Comparison of ENCODE assay signal across 9 mouse cellular contexts in genomic region chr7:120754671-120755070, GRCm38 (mm10). TPM values are rescaled to one million over a fixed set of nuclear protein-coding genes. Genes with fewer than 3 reads are reported as not detected.
DNase-seq lines count a peak whose midpoint lies in the region; ATAC-seq lines count a peak whose summit lies in the region.
"Had no signal": no experiment of that assay in that cellular context is flagged by ENCODE, and none has a peak within 500 bp of the region (broad histone marks: within the 10 kb centered on the region; RNA-seq: fewer than 3 reads in every experiment).

No protein-coding gene starts in this region.

- DNase-seq in MN1 (ENCODE audit: low spot score), result peak; percentile 92
- DNase-seq in cerebellum, adult 18-20 months, result peak; percentile 74 to 88
- peak; percentile 86 for DNase-seq in forelimb bud, embryonic 11.5 days (ENCODE audit: low read depth, low spot score)
- peak; percentile 76 for DNase-seq in layer of hippocampus, postnatal 36 days
- DNase-seq in right cerebral cortex, adult 2 months (ENCODE audit: low spot score in 2 of 2), result peak; percentile 82 to 85
- peak; percentile 59 for DNase-seq in urinary bladder, adult 2 months (ENCODE audit: low spot score)

- no peaks in the 10 kb centered on the region for H3K27me3 ChIP-seq in hindbrain, embryonic 16.5 days (replicated peaks; ENCODE audit: control insufficient read depth, insufficient read depth, low read length)

- no peaks in the 10 kb centered on the region for H3K36me3 ChIP-seq in hindbrain, embryonic 16.5 days (ENCODE audit: control insufficient read depth, insufficient read depth, low read length)

- H3K27ac ChIP-seq in hindbrain, embryonic 16.5 days (ENCODE audit: low read depth, low read length), result no peak overlapping the region
- H3K27ac ChIP-seq: macrophage had no signal

- WGBS in hindbrain, embryonic 16.5 days, result 8% methylated on average over 5 of the region's 5 CpGs

- no peak overlapping the region for H3K9ac ChIP-seq in hindbrain, embryonic 16.5 days (ENCODE audit: low read depth, low read length)

- no peak overlapping the region for H3K4me3 ChIP-seq in hindbrain, embryonic 16.5 days (ENCODE audit: low read length)

- H3K4me1 ChIP-seq in hindbrain, embryonic 16.5 days (ENCODE audit: control insufficient read depth, insufficient read depth, low read depth, low read length), result no peaks in the 10 kb centered on the region

- ATAC-seq in hindbrain, embryonic 16.5 days, result peak; percentile 85; the same call in 1 of the 2 replicates
- peak; percentile 98 for ATAC-seq in megakaryocyte, adult 5-6 weeks (ENCODE audit: poor library complexity, severe bottlenecking)

- H3K4me2 ChIP-seq in hindbrain, embryonic 16.5 days (ENCODE audit: low read length), result no peak overlapping the region

- H3K9me3 ChIP-seq in hindbrain, embryonic 16.5 days (ENCODE audit: control insufficient read depth, low read length), result no peaks in the 10 kb centered on the region

RNA-seq across cellular contexts. Expression of gene Vwa3a, which starts 15.6 kb away (rescaled TPM):
- polyA plus RNA-seq in hindbrain, embryonic 16.5 days (2015; fragmentation: Nextera tagmentation; extraction: Ambion mirVana), result 2.0 and 2.8 TPM in 2 replicates
- 10 to 100 TPM; 14.1 to 16.0 TPM for total RNA-seq in layer of hippocampus, postnatal 36 days (2021)
- 0.11 TPM in 1 of 2 replicates, not detected in the other for total RNA-seq in megakaryocyte, adult 5-6 weeks (2015)
- not detected in 2 replicates for total RNA-seq in megakaryocyte, adult 5-6 weeks (2017)
- polyA plus RNA-seq in urinary bladder, adult 2 months (2012; rRNA removed), result 0.40 and 1.2 TPM in 2 replicates
- polyA plus RNA-seq: macrophage had no signal

RNA-seq across cellular contexts. Expression of gene Gm5737, which starts 57.5 kb away (rescaled TPM):
- 0.11 and 0.16 TPM in 2 replicates for polyA plus RNA-seq in hindbrain, embryonic 16.5 days (2015; fragmentation: Nextera tagmentation; extraction: Ambion mirVana)
- total RNA-seq in layer of hippocampus, postnatal 36 days (2021), result not detected
- total RNA-seq in megakaryocyte, adult 5-6 weeks (2015), result not detected in 2 replicates
- total RNA-seq in megakaryocyte, adult 5-6 weeks (2017), result not detected in 2 replicates
- polyA plus RNA-seq in urinary bladder, adult 2 months (2012; rRNA removed), result 0.06 TPM in 1 of 2 replicates, not detected in the other
- polyA plus RNA-seq: macrophage had no signal

Comparison
In these comparisons a context has a peak if more than half of its experiments do, and no peak if none do; other contexts are left out.
1. RNA of gene Vwa3a, which starts 15.6 kb away (total RNA-seq): 14.1 to 16.0 TPM in layer of hippocampus, postnatal 36 days; 0.11 TPM in megakaryocyte, adult 5-6 weeks; every median in the first group is over 10 times any median in the second.
2. Peak in every context shown above with its lines, with median percentiles within 50 percentile points of each other: DNase-seq.